Mouse (Mus musculus) liver, postnatal 0 days (tissue): ENCODE measurements at regions not wholly inside any gene's neighbourhood (a gene's known extent, or its start where the extent isn't known, plus 50 kb on each side); places are given as distances from the start of the nearest gene placed in this dataset.

Source experiments
- CTCF ChIP-seq: sonication (generic); IDR thresholded peaks from 2 replicates; pipeline ENCODE4 v1.5.1; 2016; ENCODE audit warnings: antibody characterized with exemption, low read depth
- EP300 ChIP-seq: IDR thresholded peaks from 2 replicates; pipeline ENCODE4 v1.6.1; 2016; ENCODE audit warnings: antibody characterized with exemption, low read depth, mild to moderate bottlenecking

DNA sequence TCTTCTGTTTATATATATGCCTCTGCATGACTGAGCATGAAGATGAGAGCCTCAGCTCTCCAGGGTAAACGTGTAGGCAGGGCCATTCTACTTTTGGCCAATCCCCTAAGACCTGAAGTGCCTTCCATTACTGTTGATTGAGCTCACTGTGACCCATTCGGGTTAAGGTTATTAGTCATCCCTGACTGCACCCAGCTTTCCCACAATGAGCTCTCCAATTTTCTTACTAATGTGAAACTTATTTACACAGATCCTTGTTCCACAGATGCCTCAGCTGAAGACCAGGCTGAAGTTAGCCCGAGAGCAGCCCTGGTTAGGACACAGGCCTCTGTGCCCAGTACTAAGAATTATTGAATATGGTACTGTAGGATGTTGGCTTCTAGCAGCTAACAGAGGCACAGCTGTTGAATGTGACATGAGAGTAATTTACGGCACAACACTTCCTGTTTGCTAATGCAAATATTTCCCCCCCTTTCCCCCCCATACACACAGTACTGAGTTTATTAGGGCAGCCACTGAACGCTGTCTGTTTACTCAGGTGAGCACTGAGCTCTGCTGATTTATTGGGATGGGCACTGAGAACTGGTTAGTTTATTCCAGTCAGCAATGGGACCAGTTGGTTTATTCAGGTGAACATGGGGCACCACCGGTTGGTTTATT, 141.2 kb upstream of the Dcn start:
- no peak for TF ChIP-seq CTCF
- no peak for TF ChIP-seq EP300
